Comparison of ENCODE assay signal across 12 mouse cellular contexts in genomic region chr6:49395316-49395715, GRCm38 (mm10). TPM values are rescaled to one million over a fixed set of nuclear protein-coding genes. Genes with fewer than 3 reads are reported as not detected.
DNase-seq lines count a peak whose midpoint lies in the region; ATAC-seq and TF ChIP-seq lines count a peak whose summit lies in the region.
"Had no signal": no experiment of that assay in that cellular context is flagged by ENCODE, and none has a peak within 500 bp of the region (broad histone marks: within the 10 kb centered on the region; RNA-seq: fewer than 3 reads in every experiment).

Stk31 (plus strand) TSS chr6:49395604.

- intact Hi-C loops in gastrocnemius, adult 2 months (cut with DNase I) = loop anchor here (10.0 kb wide), 1 partner anchor 341 kb away; no protein-coding TSS in a partner anchor

- WGBS in limb, embryonic 15.5 days = 82% methylated on average over 34 of the region's 34 CpGs
- 83% methylated on average over 34 of the region's 34 CpGs for WGBS in hindbrain, embryonic 10.5 days

- no peaks in the 10 kb centered on the region for H3K36me3 ChIP-seq in limb, embryonic 15.5 days
- H3K36me3 ChIP-seq in hindbrain, embryonic 10.5 days = 0 out of 2 replicates have a peak, but pooled peaks cover 3% of the 10 kb centered on the region
- H3K36me3 ChIP-seq: neural tube, embryonic 15.5 days had no signal

- no peaks in the 10 kb centered on the region for H3K4me1 ChIP-seq in limb, embryonic 15.5 days
- H3K4me1 ChIP-seq in hindbrain, embryonic 10.5 days (replicated peaks) = no peaks in the 10 kb centered on the region
- H3K4me1 ChIP-seq: neural tube, embryonic 15.5 days had no signal

- ATAC-seq in limb, embryonic 15.5 days (ENCODE audit: insufficient number of reproducible peaks, low FRiP score, low TSS enrichment, low read depth) = peak; percentile 35; the same call in 1 of the 2 replicates

- peak within 1 kb of the TSS; percentile 26; the same call in 1 of the 2 replicates for H3K4me3 ChIP-seq in layer of hippocampus, adult 2 months
- no peak within 1 kb of the TSS; the same call in 1 of the 2 replicates for H3K4me3 ChIP-seq in gastrocnemius, adult 2 months
- H3K4me3 ChIP-seq in limb, embryonic 15.5 days = no peak within 1 kb of the TSS
- H3K4me3 ChIP-seq in hindbrain, embryonic 10.5 days = no peak within 1 kb of the TSS
- H3K4me3 ChIP-seq: neural tube, embryonic 15.5 days had no signal

- no peak for TF ChIP-seq CTCF in layer of hippocampus, adult 2 months (conservative IDR thresholded peaks at IDR 0.05)
- no peak for TF ChIP-seq CTCF in gastrocnemius, adult 2 months (IDR thresholded peaks at IDR 0.05)

- no peak within 1 kb of the TSS for H3K9ac ChIP-seq in limb, embryonic 15.5 days
- H3K9ac ChIP-seq: neural tube, embryonic 15.5 days had no signal

- no peaks in the 10 kb centered on the region for H3K9me3 ChIP-seq in limb, embryonic 15.5 days
- H3K9me3 ChIP-seq in hindbrain, embryonic 10.5 days = peaks cover 5% of the 10 kb centered on the region; the same call in 1 of the 2 replicates
- H3K9me3 ChIP-seq: neural tube, embryonic 15.5 days had no signal

- no peak within 1 kb of the TSS for H3K27ac ChIP-seq in layer of hippocampus, adult 2 months
- no peak within 1 kb of the TSS for H3K27ac ChIP-seq in gastrocnemius, adult 2 months
- no peak within 1 kb of the TSS for H3K27ac ChIP-seq in limb, embryonic 15.5 days
- H3K27ac ChIP-seq in hindbrain, embryonic 10.5 days = no peak within 1 kb of the TSS
- H3K27ac ChIP-seq: neural tube, embryonic 15.5 days had no signal

- no peak within 1 kb of the TSS for H3K4me2 ChIP-seq in limb, embryonic 15.5 days
- H3K4me2 ChIP-seq: neural tube, embryonic 15.5 days had no signal

- H3K27me3 ChIP-seq in limb, embryonic 15.5 days = no peaks in the 10 kb centered on the region
- H3K27me3 ChIP-seq in hindbrain, embryonic 10.5 days (ENCODE audit: insufficient read depth, poor library complexity, severe bottlenecking) = no peaks in the 10 kb centered on the region
- H3K27me3 ChIP-seq: neural tube, embryonic 15.5 days had no signal

- peak in 1 of 2 experiments; percentile 12 for DNase-seq in layer of hippocampus, adult 2 months (ENCODE audit: low spot score in 2 of 2)
- no peak for DNase-seq in layer of hippocampus, adult 18-20 months (ENCODE audit: low spot score in 2 of 2)
- peak; percentile 70 for DNase-seq in WW6 (ENCODE audit: low read depth, low spot score)
- peak; percentile 49 for DNase-seq in gastrocnemius, adult 2 months
- DNase-seq in spleen, postnatal 36 days (ENCODE audit: low spot score in 2 of 2) = no peak
- DNase-seq in hindbrain, embryonic 10.5 days (ENCODE audit: low spot score) = no peak
- no peak for DNase-seq in spleen, postnatal 4 days (ENCODE audit: low spot score in 2 of 2)

RNA-seq across cellular contexts. Expression of gene Stk31, which starts in this region (rescaled TPM):
- total RNA-seq in layer of hippocampus, adult 2 months (2021) = 1 to 10 TPM; 1.1 to 1.2 TPM
- 1 to 10 TPM; 1.3 to 1.7 TPM for total RNA-seq in layer of hippocampus, adult 18-20 months (2021)
- total RNA-seq in gastrocnemius, adult 2 months (2021) = not detected
- 0.12 TPM in 1 of 2 replicates, not detected in the other for polyA plus RNA-seq in limb, embryonic 15.5 days (2015; fragmentation: Nextera tagmentation; extraction: Ambion mirVana)
- 0.10 TPM in 1 of 2 replicates, not detected in the other for polyA plus RNA-seq in hindbrain, embryonic 10.5 days (2016; fragmentation: Nextera tagmentation; extraction: Ambion mirVana)
- total RNA-seq: megakaryocyte, adult 5-6 weeks had no signal
- polyA plus RNA-seq: gonadal fat pad, adult 2 months; intestine, embryonic 14.5 days had no signal

Comparison
In these comparisons a context has a peak if more than half of its experiments do, and no peak if none do; other contexts are left out.
1. Peak in DNase-seq in gastrocnemius, adult 2 months; RNA of the gene not detected or under 1 TPM.
2. Peak in ATAC-seq in limb, embryonic 15.5 days; RNA of the gene not detected or under 1 TPM.